23 mouse cellular contexts compared by ENCODE assay signal in the genomic region with DNA sequence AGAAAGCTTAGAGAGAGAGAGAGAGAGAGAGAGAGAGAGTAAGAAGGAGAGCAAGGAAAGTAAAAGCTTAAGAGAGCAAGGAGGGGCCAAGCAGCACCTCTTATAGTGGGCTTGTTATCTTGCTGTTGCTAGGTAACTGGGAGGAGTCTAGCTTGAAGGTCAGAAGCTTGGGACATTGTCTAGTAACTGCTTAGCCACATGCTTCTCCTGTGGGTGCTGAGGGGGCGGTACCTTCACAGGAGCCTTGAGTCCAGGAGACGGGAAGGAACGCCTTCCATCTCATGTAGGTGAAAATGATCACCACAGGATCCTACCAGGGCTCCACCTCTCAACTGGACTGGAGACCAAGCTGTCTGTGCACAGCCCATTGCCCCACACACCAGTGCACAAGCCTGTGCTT. TPM values are rescaled to one million over a fixed set of nuclear protein-coding genes. Genes with fewer than 3 reads are reported as not detected.
DNase-seq lines count a peak whose midpoint lies in the region; ATAC-seq and TF ChIP-seq lines count a peak whose summit lies in the region.
"Had no signal": no experiment of that assay in that cellular context is flagged by ENCODE, and none has a peak within 500 bp of the region (broad histone marks: within the 10 kb centered on the region; RNA-seq: fewer than 3 reads in every experiment).

No protein-coding gene starts in this region.

- no peak for ATAC-seq in embryonic facial prominence, embryonic 13.5 days (ENCODE audit: insufficient number of reproducible peaks, insufficient read depth, low FRiP score, low TSS enrichment, low read depth)
- ATAC-seq in heart, embryonic 15.5 days (replicated peaks; ENCODE audit: insufficient number of reproducible peaks, insufficient read depth, low FRiP score, low read depth): no peak
- ATAC-seq in lung, embryonic 16.5 days (ENCODE audit: low read depth): peak; percentile 44; the same call in 1 of the 2 replicates
- ATAC-seq in stomach, postnatal 0 days (ENCODE audit: low FRiP score, low TSS enrichment): peak; percentile 56
- ATAC-seq: CD4-positive, CD25-positive, alpha-beta regulatory T cell, adult 4 months; forebrain, embryonic 16.5 days; hindbrain, postnatal 0 days; midbrain, embryonic 16.5 days had no signal

- peak overlapping the region; percentile 81 for H3K27ac ChIP-seq in embryonic facial prominence, embryonic 13.5 days
- H3K27ac ChIP-seq in embryonic facial prominence, embryonic 10.5 days (replicated peaks): no peak overlapping the region
- H3K27ac ChIP-seq in heart, embryonic 15.5 days: peak overlapping the region; percentile 70; the same call in 1 of the 2 replicates
- no peak overlapping the region for H3K27ac ChIP-seq in lung, embryonic 16.5 days (ENCODE audit: low read length)
- H3K27ac ChIP-seq in stomach, postnatal 0 days (replicated peaks): no peak overlapping the region
- H3K27ac ChIP-seq: gastrocnemius, adult 2 months; hindbrain, postnatal 0 days had no signal

- H3K9ac ChIP-seq in embryonic facial prominence, embryonic 13.5 days: no peak overlapping the region
- H3K9ac ChIP-seq in heart, embryonic 15.5 days: no peak overlapping the region
- H3K9ac ChIP-seq in lung, embryonic 16.5 days (ENCODE audit: low read length): no peak overlapping the region
- H3K9ac ChIP-seq in stomach, postnatal 0 days (ENCODE audit: low read length): no peak overlapping the region

- H3K4me3 ChIP-seq in embryonic facial prominence, embryonic 13.5 days: no peak overlapping the region
- no peak overlapping the region for H3K4me3 ChIP-seq in embryonic facial prominence, embryonic 10.5 days
- H3K4me3 ChIP-seq in heart, embryonic 15.5 days: no peak overlapping the region
- H3K4me3 ChIP-seq in lung, embryonic 16.5 days (ENCODE audit: low read length): no peak overlapping the region
- no peak overlapping the region for H3K4me3 ChIP-seq in stomach, postnatal 0 days (ENCODE audit: low read depth, low read length)
- H3K4me3 ChIP-seq: erythroblast, embryonic 14.5 days; gastrocnemius, adult 2 months had no signal

- TF ChIP-seq CTCF in stomach, postnatal 0 days (IDR thresholded peaks at IDR 0.05; ENCODE audit: low read depth): no peak

- DNase-seq in embryonic facial prominence, embryonic 10.5 days (ENCODE audit: low spot score): no peak
- no peak for DNase-seq in heart, adult 8-10 months (ENCODE audit: low spot score)
- no peak for DNase-seq in lung, postnatal 10 days
- no peak for DNase-seq in stomach, postnatal 0 days (ENCODE audit: low spot score)
- DNase-seq in ovary, postnatal 10 days (ENCODE audit: low spot score): no peak
- DNase-seq: cerebellum, adult 9-11 months; gastrocnemius, adult 2 months; kidney, adult 9 months; kidney, postnatal 36 days; lung, adult 18-20 months; thymus, postnatal 14 days had no signal

- H3K27me3 ChIP-seq in embryonic facial prominence, embryonic 13.5 days: no peaks in the 10 kb centered on the region
- no peaks in the 10 kb centered on the region for H3K27me3 ChIP-seq in embryonic facial prominence, embryonic 10.5 days (replicated peaks; ENCODE audit: low read depth, poor library complexity, severe bottlenecking)
- H3K27me3 ChIP-seq in heart, embryonic 15.5 days: no peaks in the 10 kb centered on the region
- H3K27me3 ChIP-seq in lung, embryonic 16.5 days (ENCODE audit: control insufficient read depth, insufficient read depth, low read depth, low read length): no peaks in the 10 kb centered on the region
- no peaks in the 10 kb centered on the region for H3K27me3 ChIP-seq in stomach, postnatal 0 days (ENCODE audit: control insufficient read depth, insufficient read depth, low read length)

- 85% methylated on average over 3 of the region's 3 CpGs for WGBS in embryonic facial prominence, embryonic 13.5 days
- WGBS in embryonic facial prominence, embryonic 10.5 days: 80% methylated on average over 3 of the region's 3 CpGs
- 48% methylated on average over 3 of the region's 3 CpGs for WGBS in heart, embryonic 15.5 days
- 58% methylated on average over 3 of the region's 3 CpGs for WGBS in lung, embryonic 16.5 days
- 69% methylated on average over 3 of the region's 3 CpGs for WGBS in stomach, postnatal 0 days

- H3K4me1 ChIP-seq in embryonic facial prominence, embryonic 13.5 days: peaks cover 7% of the 10 kb centered on the region; the same call in 1 of the 2 replicates
- H3K4me1 ChIP-seq in embryonic facial prominence, embryonic 10.5 days: peaks cover 15% of the 10 kb centered on the region
- H3K4me1 ChIP-seq in heart, embryonic 15.5 days (replicated peaks): peaks cover 25% of the 10 kb centered on the region
- H3K4me1 ChIP-seq in lung, embryonic 16.5 days (replicated peaks; ENCODE audit: control insufficient read depth, insufficient read depth, low read length): peaks cover 10% of the 10 kb centered on the region
- peaks cover 3% of the 10 kb centered on the region; the same call in 1 of the 2 replicates for H3K4me1 ChIP-seq in stomach, postnatal 0 days (replicated peaks; ENCODE audit: control insufficient read depth, insufficient read depth)

- H3K36me3 ChIP-seq in embryonic facial prominence, embryonic 13.5 days: peaks cover 38% of the 10 kb centered on the region
- H3K36me3 ChIP-seq in embryonic facial prominence, embryonic 10.5 days (replicated peaks): no peaks in the 10 kb centered on the region
- peaks cover 6% of the 10 kb centered on the region; the same call in 1 of the 2 replicates for H3K36me3 ChIP-seq in heart, embryonic 15.5 days
- no peaks in the 10 kb centered on the region for H3K36me3 ChIP-seq in lung, embryonic 16.5 days (ENCODE audit: control insufficient read depth, insufficient read depth, low read length)
- H3K36me3 ChIP-seq in stomach, postnatal 0 days (ENCODE audit: control insufficient read depth, insufficient read depth, low read length): no peaks in the 10 kb centered on the region
- H3K36me3 ChIP-seq: G1E had no signal

- H3K4me2 ChIP-seq in embryonic facial prominence, embryonic 13.5 days: no peak overlapping the region
- H3K4me2 ChIP-seq in heart, embryonic 15.5 days: no peak overlapping the region
- no peak overlapping the region for H3K4me2 ChIP-seq in lung, embryonic 16.5 days (ENCODE audit: low read depth, low read length)
- no peak overlapping the region for H3K4me2 ChIP-seq in stomach, postnatal 0 days (replicated peaks; ENCODE audit: low read depth)

- no peaks in the 10 kb centered on the region for H3K9me3 ChIP-seq in embryonic facial prominence, embryonic 13.5 days
- no peaks in the 10 kb centered on the region for H3K9me3 ChIP-seq in embryonic facial prominence, embryonic 10.5 days
- no peaks in the 10 kb centered on the region for H3K9me3 ChIP-seq in heart, embryonic 15.5 days (replicated peaks)
- no peaks in the 10 kb centered on the region for H3K9me3 ChIP-seq in lung, embryonic 16.5 days (ENCODE audit: control insufficient read depth, low read length)
- H3K9me3 ChIP-seq in stomach, postnatal 0 days (ENCODE audit: control insufficient read depth, low read length): no peaks in the 10 kb centered on the region
- H3K9me3 ChIP-seq: G1E had no signal

- no peak for TF ChIP-seq EP300 in stomach, postnatal 0 days (optimal IDR thresholded peaks at IDR 0.05)

RNA-seq across cellular contexts. Expression of a gene that starts 16.1 kb away (rescaled TPM):
- 23.6 and 32.6 TPM in 2 replicates for polyA plus RNA-seq in embryonic facial prominence, embryonic 13.5 days (2015; fragmentation: Nextera tagmentation; extraction: Ambion mirVana)
- 1.6 and 2.3 TPM in 2 replicates for polyA plus RNA-seq in embryonic facial prominence, embryonic 10.5 days (2016; fragmentation: Nextera tagmentation; extraction: Ambion mirVana)
- 11.8 and 18.9 TPM in 2 replicates for polyA plus RNA-seq in heart, embryonic 15.5 days (2015; fragmentation: Nextera tagmentation; extraction: Ambion mirVana)
- total RNA-seq in heart, adult 8-10 months (2022): under 1 TPM in 3 of 4 experiments, not detected in 1; 0.12 to 0.29 (median 0.16) TPM
- 15.5 and 17.2 TPM in 2 replicates for polyA plus RNA-seq in lung, embryonic 16.5 days (2015; fragmentation: Nextera tagmentation; extraction: Ambion mirVana)
- 1.2 and 1.4 TPM in 2 replicates for polyA plus RNA-seq in stomach, postnatal 0 days (2015; fragmentation: Nextera tagmentation; extraction: Ambion mirVana)
- total RNA-seq: granulocyte monocyte progenitor cell, adult 5-6 weeks; liver, adult 2 months; megakaryocyte, adult 5-6 weeks had no signal
- polyA plus RNA-seq: CD4-positive, CD25-positive, alpha-beta regulatory T cell, adult 4 months; erythroblast, embryonic 14.5 days; G1E had no signal

Comparison
In these comparisons a context has a peak if more than half of its experiments do, and no peak if none do; other contexts are left out.
1. H3K27ac ChIP-seq: peak in embryonic facial prominence, embryonic 13.5 days (single experiment) and heart, embryonic 15.5 days (single experiment); none in embryonic facial prominence, embryonic 10.5 days (single experiment), lung, embryonic 16.5 days (single experiment) and stomach, postnatal 0 days (single experiment).
2. ATAC-seq: peak in lung, embryonic 16.5 days (single experiment) and stomach, postnatal 0 days (single experiment); none in embryonic facial prominence, embryonic 13.5 days (single experiment) and heart, embryonic 15.5 days (single experiment).